In the genomic region with DNA sequence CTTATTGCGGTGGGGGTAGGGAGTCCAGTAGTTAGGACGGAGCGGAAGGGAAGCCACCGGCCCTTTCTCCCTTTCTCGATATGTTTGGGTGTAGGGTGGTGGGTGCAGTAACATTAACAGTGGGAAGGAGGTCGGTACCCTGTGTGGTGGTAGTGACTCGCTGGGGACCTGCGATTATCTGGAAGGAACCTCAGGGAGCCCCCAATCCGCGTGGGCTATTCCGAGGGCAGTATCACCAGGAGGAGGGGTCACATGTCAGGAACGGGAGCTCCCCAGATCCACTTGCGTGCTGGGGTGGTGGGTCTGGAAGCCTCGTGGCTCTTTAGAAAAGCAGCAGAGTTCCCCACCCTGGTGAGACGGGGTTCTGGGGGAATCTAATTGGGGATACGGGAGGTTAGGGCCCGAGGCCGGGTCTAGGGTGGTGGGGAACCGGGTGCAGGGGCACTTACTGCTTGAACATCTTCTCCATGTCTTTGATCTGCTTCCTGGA, we compare ENCODE assay signal across 8 mouse cellular contexts. TPM values are rescaled to one million over a fixed set of nuclear protein-coding genes. Genes with fewer than 3 reads are reported as not detected.
A peak's percentile ranks its signal among the peaks of the same experiment; 100 is the strongest.
DNase-seq lines count a peak whose midpoint lies in the region; ATAC-seq and TF ChIP-seq lines count a peak whose summit lies in the region.

No protein-coding gene starts in this region.

- WGBS in embryonic facial prominence, embryonic 15.5 days: 2% methylated on average over 19 of the region's 19 CpGs
- WGBS in limb, embryonic 11.5 days: 2% methylated on average over 18 of the region's 19 CpGs
- WGBS in small intestine, adult 2 months: under 1% methylated on average over 19 of the region's 19 CpGs

- no peaks in the 10 kb centered on the region for H3K9me3 ChIP-seq in embryonic facial prominence, embryonic 15.5 days (replicated peaks)
- no peaks in the 10 kb centered on the region for H3K9me3 ChIP-seq in limb, embryonic 11.5 days (ENCODE audit: control insufficient read depth, low read length)

- H3K36me3 ChIP-seq in testis, adult 2 months (ENCODE audit: control insufficient read depth, insufficient read depth, low read length): no peaks in the 10 kb centered on the region
- H3K36me3 ChIP-seq in embryonic facial prominence, embryonic 15.5 days: no peaks in the 10 kb centered on the region
- H3K36me3 ChIP-seq in limb, embryonic 11.5 days (ENCODE audit: control insufficient read depth, insufficient read depth, low read length): no peaks in the 10 kb centered on the region
- H3K36me3 ChIP-seq in small intestine, adult 2 months (ENCODE audit: control insufficient read depth, insufficient read depth, low read length): peaks cover 21% of the 10 kb centered on the region

- H3K27me3 ChIP-seq in testis, adult 2 months (ENCODE audit: control insufficient read depth, insufficient read depth, low read length): peaks cover 5% of the 10 kb centered on the region; the same call in 1 of the 2 replicates
- peaks cover 11% of the 10 kb centered on the region for H3K27me3 ChIP-seq in embryonic facial prominence, embryonic 15.5 days
- no peaks in the 10 kb centered on the region for H3K27me3 ChIP-seq in limb, embryonic 11.5 days (ENCODE audit: control insufficient read depth, insufficient read depth, low read length)
- H3K27me3 ChIP-seq in small intestine, adult 2 months (ENCODE audit: control insufficient read depth, insufficient read depth, low read length): no peaks in the 10 kb centered on the region

- no peak for DNase-seq in testis, postnatal 14 days (ENCODE audit: low spot score)
- DNase-seq in limb, embryonic 11.5 days (ENCODE audit: low spot score): no peak
- DNase-seq in cerebellum, adult 11 months: no peak
- DNase-seq in cerebellum, postnatal 25 days: no peak
- DNase-seq in thymus, postnatal 10 days (ENCODE audit: low spot score in 2 of 2): no peak

- TF ChIP-seq POLR2A in testis, adult 2 months (IDR thresholded peaks at IDR 0.05; ENCODE audit: control insufficient read depth, low read depth, low read length): peak; percentile 29; the same call in 1 of the 2 replicates
- TF ChIP-seq POLR2A in small intestine, adult 2 months (IDR thresholded peaks at IDR 0.05; ENCODE audit: low read depth, low read length): no peak

- TF ChIP-seq CTCF in testis, adult 2 months (IDR thresholded peaks at IDR 0.05; ENCODE audit: control insufficient read depth, insufficient read depth, insufficient replicate concordance, low read depth, low read length): no peak
- TF ChIP-seq CTCF in small intestine, adult 2 months (IDR thresholded peaks at IDR 0.05; ENCODE audit: extremely low read depth, insufficient read length, insufficient replicate concordance, low read depth, low read length): no peak

- peaks cover 20% of the 10 kb centered on the region for H3K4me1 ChIP-seq in testis, adult 2 months (ENCODE audit: control insufficient read depth, insufficient read depth, low read length)
- H3K4me1 ChIP-seq in embryonic facial prominence, embryonic 15.5 days: peaks cover 46% of the 10 kb centered on the region
- H3K4me1 ChIP-seq in limb, embryonic 11.5 days (ENCODE audit: control insufficient read depth, insufficient read depth, low read length): peaks cover 10% of the 10 kb centered on the region
- peaks cover 30% of the 10 kb centered on the region for H3K4me1 ChIP-seq in small intestine, adult 2 months (ENCODE audit: control insufficient read depth, insufficient read depth, insufficient read length, low read length)

- H3K4me2 ChIP-seq in embryonic facial prominence, embryonic 15.5 days (replicated peaks): peak overlapping the region; percentile 95
- peak overlapping the region; percentile 98 for H3K4me2 ChIP-seq in limb, embryonic 11.5 days (ENCODE audit: low read depth, severe bottlenecking)

- ATAC-seq in embryonic facial prominence, embryonic 15.5 days (ENCODE audit: insufficient number of reproducible peaks, low FRiP score, low TSS enrichment, low read depth): peak; percentile 27; the same call in 1 of the 2 replicates
- peak; percentile 32; the same call in 1 of the 2 replicates for ATAC-seq in limb, embryonic 11.5 days (ENCODE audit: insufficient number of reproducible peaks, low FRiP score, low TSS enrichment, low read depth)

- H3K27ac ChIP-seq in testis, adult 2 months (ENCODE audit: control insufficient read depth, insufficient read depth, low read depth, low read length): peak overlapping the region; percentile 82
- H3K27ac ChIP-seq in embryonic facial prominence, embryonic 15.5 days (replicated peaks): no peak overlapping the region
- H3K27ac ChIP-seq in limb, embryonic 11.5 days (replicated peaks; ENCODE audit: low read depth, low read length): no peak overlapping the region
- H3K27ac ChIP-seq in small intestine, adult 2 months (ENCODE audit: insufficient read depth, low read depth, low read length): peak overlapping the region; percentile 95

- peak overlapping the region; percentile 74 for H3K9ac ChIP-seq in embryonic facial prominence, embryonic 15.5 days
- H3K9ac ChIP-seq in limb, embryonic 11.5 days (ENCODE audit: low read length): peak overlapping the region; percentile 73

- H3K4me3 ChIP-seq in testis, adult 2 months (ENCODE audit: control insufficient read depth, low read depth, low read length): peak overlapping the region; percentile 94
- peak overlapping the region; percentile 71 for H3K4me3 ChIP-seq in embryonic facial prominence, embryonic 15.5 days (replicated peaks)
- H3K4me3 ChIP-seq in limb, embryonic 11.5 days (ENCODE audit: low read depth, low read length): peak overlapping the region; percentile 68
- peak overlapping the region; percentile 88 for H3K4me3 ChIP-seq in small intestine, adult 2 months (ENCODE audit: low read depth, low read length)

RNA-seq across cellular contexts. Expression of gene Efhd2, which starts 0.6 kb away (rescaled TPM):
- 56.1 and 57.6 TPM in 2 replicates for polyA plus RNA-seq in testis, adult 2 months (2012; rRNA removed)
- 81.7 and 83.2 TPM in 2 replicates for polyA plus RNA-seq in embryonic facial prominence, embryonic 15.5 days (2015; fragmentation: Nextera tagmentation; extraction: Ambion mirVana)
- polyA plus RNA-seq in limb, embryonic 11.5 days (2014; fragmentation: Nextera tagmentation; extraction: Ambion mirVana): 17.5 and 19.8 TPM in 2 replicates
- polyA plus RNA-seq in small intestine, adult 2 months (2012; rRNA removed): 188 and 423 TPM in 2 replicates

RNA-seq across cellular contexts. Expression of gene Ctrc, which starts 28.0 kb away (rescaled TPM):
- 0.66 and 1.4 TPM in 2 replicates for polyA plus RNA-seq in testis, adult 2 months (2012; rRNA removed)
- not detected in 2 replicates for polyA plus RNA-seq in embryonic facial prominence, embryonic 15.5 days (2015; fragmentation: Nextera tagmentation; extraction: Ambion mirVana)
- not detected in 2 replicates for polyA plus RNA-seq in limb, embryonic 11.5 days (2014; fragmentation: Nextera tagmentation; extraction: Ambion mirVana)
- 13.9 and 8,604 TPM in 2 replicates for polyA plus RNA-seq in small intestine, adult 2 months (2012; rRNA removed)

RNA-seq across cellular contexts. Expression of gene Cela2a, which starts 48.2 kb away (rescaled TPM):
- 6.2 and 6.5 TPM in 2 replicates for polyA plus RNA-seq in testis, adult 2 months (2012; rRNA removed)
- polyA plus RNA-seq in embryonic facial prominence, embryonic 15.5 days (2015; fragmentation: Nextera tagmentation; extraction: Ambion mirVana): not detected in 2 replicates
- not detected in 2 replicates for polyA plus RNA-seq in limb, embryonic 11.5 days (2014; fragmentation: Nextera tagmentation; extraction: Ambion mirVana)
- polyA plus RNA-seq in small intestine, adult 2 months (2012; rRNA removed): 124 and 65,009 TPM in 2 replicates

Comparison
In these comparisons a context has a peak if more than half of its experiments do, and no peak if none do; other contexts are left out.
1. H3K27ac ChIP-seq: peak in testis, adult 2 months (single experiment) and small intestine, adult 2 months (single experiment); none in embryonic facial prominence, embryonic 15.5 days (single experiment) and limb, embryonic 11.5 days (single experiment).
2. RNA of gene Cela2a, which starts 48.2 kb away (polyA plus RNA-seq): 124 to 65,009 TPM in small intestine, adult 2 months; 6.2 to 6.5 TPM in testis, adult 2 months, not detected in embryonic facial prominence, embryonic 15.5 days and not detected in limb, embryonic 11.5 days; every median in the first group is over 10 times any median in the second.
3. Peak in every context shown above with its lines, with median percentiles within 50 percentile points of each other: H3K4me3 ChIP-seq.